ENCODE assay signal across 8 mouse cellular contexts in genomic region chr11:79252881-79253541, GRCm38 (mm10). TPM values are rescaled to one million over a fixed set of nuclear protein-coding genes. Genes with fewer than 3 reads are reported as not detected.
DNase-seq lines count a peak whose midpoint lies in the region; ATAC-seq and TF ChIP-seq lines count a peak whose summit lies in the region.

No protein-coding gene starts in this region.

- 10% methylated on average over 6 of the region's 6 CpGs for WGBS in hindbrain, postnatal 0 days
- 2% methylated on average over 6 of the region's 6 CpGs for WGBS in macrophage (ENCODE audit: missing documents)

- H3K9ac ChIP-seq in ES-E14 (ENCODE audit: insufficient read depth, low read depth, low read length, poor library complexity, severe bottlenecking) = peak overlapping the region; percentile 89; the same call in 1 of the 2 replicates
- H3K9ac ChIP-seq in hindbrain, postnatal 0 days (replicated peaks; ENCODE audit: low read length) = peak overlapping the region; percentile 97

- intact Hi-C loops in heart, postnatal 25 days (cut with DNase I) = loop anchor here (5.0 kb wide), 1 partner anchor 39 kb away; no protein-coding TSS in a partner anchor

- ATAC-seq in erythroblast, adult 5-6 weeks (replicated peaks; ENCODE audit: low FRiP score, poor library complexity, severe bottlenecking) = peak; percentile 32; the same call in 1 of the 2 replicates
- no peak for ATAC-seq in hindbrain, postnatal 0 days
- no peak for ATAC-seq in erythroid progenitor cell, adult 5-6 weeks (replicated peaks; ENCODE audit: low FRiP score, poor library complexity, severe bottlenecking)

- H3K27me3 ChIP-seq in hindbrain, postnatal 0 days (ENCODE audit: insufficient read depth, low read length) = no peaks in the 10 kb centered on the region

- H3K4me2 ChIP-seq in hindbrain, postnatal 0 days (ENCODE audit: low read depth, low read length) = peak overlapping the region; percentile 91

- in situ Hi-C loops in ES-E14 (cut with MboI; ENCODE audit: low sequenced_read_pairs in 2 of 2, unreplicated experiment in 2 of 2) = no loop called here

- DNase-seq in heart, adult 11 months = peak; percentile 93
- DNase-seq in heart, postnatal 25 days (ENCODE audit: low spot score) = no peak
- no peak for DNase-seq in ES-E14 (ENCODE audit: low read depth, low spot score)
- peak; percentile 4 for DNase-seq in hindbrain, postnatal 0 days (ENCODE audit: low spot score)
- DNase-seq in gastrocnemius, postnatal 4 days (ENCODE audit: low spot score in 2 of 2) = no peak

- H3K79me2 ChIP-seq in macrophage (ENCODE audit: inconsistent target) = peaks cover 65% of the 10 kb centered on the region

- no peak overlapping the region for H3K27ac ChIP-seq in ES-E14 (ENCODE audit: insufficient read depth, low read depth, low read length, poor library complexity, severe bottlenecking)
- peak overlapping the region; percentile 96; the same call in 1 of the 2 replicates for H3K27ac ChIP-seq in hindbrain, postnatal 0 days
- H3K27ac ChIP-seq in macrophage = peak overlapping the region; percentile 91

- no peak for TF ChIP-seq CTCF in hindbrain, postnatal 0 days (IDR thresholded peaks at IDR 0.05; ENCODE audit: low read depth)

- H3K36me3 ChIP-seq in ES-E14 (ENCODE audit: control insufficient read depth, insufficient read depth, low read length, poor library complexity, severe bottlenecking) = peaks cover 4% of the 10 kb centered on the region; the same call in 1 of the 2 replicates
- peaks cover 7% of the 10 kb centered on the region; the same call in 1 of the 2 replicates for H3K36me3 ChIP-seq in hindbrain, postnatal 0 days (ENCODE audit: insufficient read depth, low read length)
- H3K36me3 ChIP-seq in macrophage (ENCODE audit: inconsistent target) = peaks cover 31% of the 10 kb centered on the region; the same call in 1 of the 2 replicates

- H3K4me3 ChIP-seq in ES-E14 (ENCODE audit: insufficient read depth in 1 of 2, low read depth in 1 of 2, low read length in 2 of 2, poor library complexity in 1 of 2, severe bottlenecking in 1 of 2) (peak overlapping the region; percentile 87 to 89), macrophage (ENCODE audit: inconsistent target) (peak overlapping the region; percentile 92)
- H3K4me3 ChIP-seq in hindbrain, postnatal 0 days (ENCODE audit: low read length) = peak overlapping the region; percentile 82

- H3K9me3 ChIP-seq in ES-E14 (ENCODE audit: control insufficient read depth, insufficient read depth, low read depth, low read length) = no peaks in the 10 kb centered on the region
- H3K9me3 ChIP-seq in hindbrain, postnatal 0 days (ENCODE audit: low read length) = no peaks in the 10 kb centered on the region

- peaks cover 0 to 2% of the 10 kb centered on the region in 2 experiments; a peak in 1 of 4 replicates for H3K4me1 ChIP-seq in ES-E14 (ENCODE audit: control insufficient read depth in 2 of 2, insufficient read depth in 2 of 2, low read length in 2 of 2, poor library complexity in 1 of 2)
- H3K4me1 ChIP-seq in hindbrain, postnatal 0 days (ENCODE audit: insufficient read depth, low read length) = peaks cover 12% of the 10 kb centered on the region; the same call in 1 of the 2 replicates

TF ChIP-seq in ES-E14, 5 proteins besides CTCF, POLR2A, EP300 and RAD21:
- TF ChIP-seq MAFK (IDR thresholded peaks at IDR 0.05; ENCODE audit: insufficient read depth, low read depth, low read length) (peak; percentile 89), ZNF384 (IDR thresholded peaks at IDR 0.05; ENCODE audit: low read depth, low read length) (0 out of 2 replicates have a peak, but pooled peaks have one; percentile 35), CHD2 (IDR thresholded peaks at IDR 0.05; ENCODE audit: low read depth, low read length) (no peak)

RNA-seq across cellular contexts. Expression of gene Wsb1, which starts 1.5 kb away (rescaled TPM):
- total RNA-seq in heart, postnatal 25 days (2021) = 10 to 100 TPM; 13.4 to 17.8 TPM
- total RNA-seq in ES-E14 (2012; rRNA removed) = 54.2 and 75.5 TPM in 2 replicates
- 41.7 and 48.3 TPM in 2 replicates for total RNA-seq in erythroblast, adult 5-6 weeks (2015; ENCODE audit: low replicate concordance)
- 31.8 and 41.7 TPM in 2 replicates for total RNA-seq in erythroblast, adult 5-6 weeks (2017; ENCODE audit: low replicate concordance)
- 202 and 216 TPM in 2 replicates for total RNA-seq in hindbrain, postnatal 0 days (2014; rRNA removed)
- polyA plus RNA-seq in hindbrain, postnatal 0 days (2015; fragmentation: Nextera tagmentation; extraction: Ambion mirVana) = 202 and 245 TPM in 2 replicates
- 1,000 to 10,000 TPM in 14 of 26 experiments, 100 to 1,000 TPM in 12; 636 to 1,823 (median 1,003) TPM for total RNA-seq in macrophage (2018; cell fraction: chromatin; rRNA removed)
- 100 to 1,000 TPM in 6 of 26 experiments, 10 to 100 TPM in 20; 29.6 to 153 (median 74.1) TPM for total RNA-seq in macrophage (2018; cell fraction: cytosol; rRNA removed)
- total RNA-seq in macrophage (2018; cell fraction: nucleus; rRNA removed) = 1,000 to 10,000 TPM in 6 of 26 experiments, 100 to 1,000 TPM in 20; 489 to 1,465 (median 803) TPM
- polyA plus RNA-seq in macrophage (2018) = 75.5 to 113 TPM (median 94.4 TPM) in 3 replicates
- 60.4 and 62.7 TPM in 2 replicates for total RNA-seq in erythroid progenitor cell, adult 5-6 weeks (2015; ENCODE audit: low replicate concordance)
- total RNA-seq in erythroid progenitor cell, adult 5-6 weeks (2017; ENCODE audit: low replicate concordance) = 29.4 and 45.1 TPM in 2 replicates
- total RNA-seq in gastrocnemius, postnatal 4 days (2021) = 10 to 100 TPM; 66.9 to 68.6 TPM

RNA-seq across cellular contexts. Expression of gene Gm9964, which starts 43.7 kb away (rescaled TPM):
- total RNA-seq in heart, postnatal 25 days (2021) = not detected
- not detected in 2 replicates for total RNA-seq in ES-E14 (2012; rRNA removed)
- total RNA-seq in erythroblast, adult 5-6 weeks (2015; ENCODE audit: low replicate concordance) = not detected in 2 replicates
- total RNA-seq in erythroblast, adult 5-6 weeks (2017; ENCODE audit: low replicate concordance) = not detected in 2 replicates
- total RNA-seq in hindbrain, postnatal 0 days (2014; rRNA removed) = not detected in 2 replicates
- polyA plus RNA-seq in hindbrain, postnatal 0 days (2015; fragmentation: Nextera tagmentation; extraction: Ambion mirVana) = not detected in 2 replicates
- total RNA-seq in macrophage (2018; cell fraction: chromatin; rRNA removed) = not detected
- not detected for total RNA-seq in macrophage (2018; cell fraction: cytosol; rRNA removed)
- not detected for total RNA-seq in macrophage (2018; cell fraction: nucleus; rRNA removed)
- polyA plus RNA-seq in macrophage (2018) = not detected in 3 replicates
- not detected in 2 replicates for total RNA-seq in erythroid progenitor cell, adult 5-6 weeks (2015; ENCODE audit: low replicate concordance)
- not detected in 2 replicates for total RNA-seq in erythroid progenitor cell, adult 5-6 weeks (2017; ENCODE audit: low replicate concordance)
- total RNA-seq in gastrocnemius, postnatal 4 days (2021) = not detected

Comparison
In these comparisons a context has a peak if more than half of its experiments do, and no peak if none do; other contexts are left out.
1. DNase-seq: peak in heart, adult 11 months (single experiment) and hindbrain, postnatal 0 days (single experiment); none in heart, postnatal 25 days (single experiment), ES-E14 (single experiment) and gastrocnemius, postnatal 4 days (0 of 2).
2. Peak in every context shown above with its lines, with median percentiles within 50 percentile points of each other: H3K4me3 ChIP-seq.